Mouse (Mus musculus): ENCODE results near the gene 4930432M17Rik. TPM values are rescaled to one million over a fixed set of nuclear protein-coding genes. Genes with fewer than 3 reads are reported as not detected.

4930432M17Rik gene
- not detected in 2 replicates for polyA plus RNA-seq (2014; fragmentation: Nextera tagmentation; extraction: Ambion mirVana)

DNA sequence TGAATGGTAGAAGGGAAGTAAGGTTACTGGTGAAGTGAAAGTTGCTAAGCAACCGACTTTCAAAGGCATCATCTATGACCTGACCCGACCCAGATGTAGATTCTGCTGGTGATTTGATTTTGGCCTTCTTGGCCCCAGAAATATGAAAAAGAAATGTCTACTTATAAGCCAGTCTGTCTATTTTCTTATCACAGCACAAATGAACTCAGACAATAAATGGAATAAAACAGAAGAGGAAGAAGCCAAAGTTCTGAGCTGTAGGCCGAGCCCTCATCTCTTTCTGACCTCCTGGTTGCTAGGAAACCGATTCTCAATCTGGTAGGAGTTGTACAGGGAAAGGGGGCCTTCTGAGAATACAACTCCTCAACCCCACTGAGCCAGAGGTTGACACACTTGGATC, at the start of gene 4930432M17Rik:
Gene 4930432M17Rik, plus strand, starts transcription at position 301 of the 400 bp plus-strand sequence.
- no peaks in the 10 kb centered on the region for H3K9me3 ChIP-seq (ENCODE audit: control insufficient read depth, low read length)
- H3K9ac ChIP-seq (ENCODE audit: low read length), result no peak within 1 kb of the TSS
- WGBS, result 80% methylated on average over 4 of the region's 4 CpGs
- no peak within 1 kb of the TSS for H3K4me2 ChIP-seq (ENCODE audit: low read depth)
- ATAC-seq (ENCODE audit: insufficient read depth, low FRiP score, low TSS enrichment) (no peak), DNase-seq (ENCODE audit: low spot score) (no peak)
- no peak within 1 kb of the TSS for H3K4me3 ChIP-seq (ENCODE audit: low read depth, low read length)
- no peaks in the 10 kb centered on the region for H3K36me3 ChIP-seq (ENCODE audit: control insufficient read depth, insufficient read depth, low read length)
- no peaks in the 10 kb centered on the region for H3K4me1 ChIP-seq (ENCODE audit: control insufficient read depth, insufficient read depth, low read length)
- H3K27ac ChIP-seq (ENCODE audit: low read depth, low read length), result no peak within 1 kb of the TSS
- no peaks in the 10 kb centered on the region for H3K27me3 ChIP-seq (ENCODE audit: control insufficient read depth, insufficient read depth, low read length)

- Histone ChIP-seq H3K4me3 (ENCODE audit: low read depth, low read length) (no peak overlapping the region), H3K27me3 (ENCODE audit: control insufficient read depth, insufficient read depth, low read length) (no peaks in the 10 kb centered on the region), H3K4me1 (ENCODE audit: control insufficient read depth, insufficient read depth, low read length) (no peaks in the 10 kb centered on the region), H3K36me3 (ENCODE audit: control insufficient read depth, insufficient read depth, low read length) (no peaks in the 10 kb centered on the region), H3K9me3 (ENCODE audit: control insufficient read depth, low read length) (no peaks in the 10 kb centered on the region), H3K27ac (ENCODE audit: low read depth, low read length) (no peak overlapping the region), H3K4me2 (ENCODE audit: low read depth) (no peak overlapping the region), H3K9ac (ENCODE audit: low read length) (no peak overlapping the region)
- ATAC-seq (ENCODE audit: insufficient read depth, low FRiP score, low TSS enrichment) (no peak), DNase-seq (ENCODE audit: low spot score) (no peak)
- WGBS, result 73% methylated on average over 2 of the region's 2 CpGs
Measured at GRCm38 (mm10) chr3:121625662-121626061, 44.9 kb upstream of the 4930432M17Rik start.

- ATAC-seq (ENCODE audit: insufficient read depth, low FRiP score, low TSS enrichment), result no peak
- WGBS, result 94% methylated on average over 3 of the region's 3 CpGs
- no peaks in the 10 kb centered on the region for H3K27me3 ChIP-seq (ENCODE audit: control insufficient read depth, insufficient read depth, low read length)
Measured at GRCm38 (mm10) chr3:121626273-121626672, 44.3 kb upstream of the 4930432M17Rik start.

DNA sequence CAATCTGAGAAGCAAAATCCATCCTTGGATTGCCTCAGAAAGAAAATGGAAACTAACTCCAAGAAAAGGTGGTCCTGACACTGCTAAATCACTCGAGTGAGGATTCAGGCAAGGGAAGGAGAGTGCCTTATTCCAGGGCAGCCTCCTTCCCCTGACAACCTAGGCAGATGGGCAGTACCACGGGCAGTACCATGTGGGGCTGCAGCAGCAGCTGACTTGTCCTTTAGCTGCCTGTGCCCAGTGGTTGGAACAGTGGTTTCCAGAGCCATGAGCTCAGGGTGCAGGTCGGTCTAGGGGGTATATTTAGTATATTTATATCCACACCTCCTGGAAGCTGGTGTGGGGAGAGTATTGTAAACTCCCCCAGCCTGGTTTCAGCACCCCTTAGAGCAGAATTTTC, 42.3 kb upstream of the 4930432M17Rik start:
- no peak for DNase-seq (ENCODE audit: low spot score)
- Histone ChIP-seq H3K36me3 (ENCODE audit: control insufficient read depth, insufficient read depth, low read length) (no peaks in the 10 kb centered on the region), H3K4me2 (ENCODE audit: low read depth) (no peak overlapping the region), H3K9me3 (ENCODE audit: control insufficient read depth, low read length) (no peaks in the 10 kb centered on the region), H3K27me3 (ENCODE audit: control insufficient read depth, insufficient read depth, low read length) (no peaks in the 10 kb centered on the region), H3K4me3 (ENCODE audit: low read depth, low read length) (no peak overlapping the region), H3K27ac (ENCODE audit: low read depth, low read length) (no peak overlapping the region), H3K9ac (ENCODE audit: low read length) (no peak overlapping the region), H3K4me1 (ENCODE audit: control insufficient read depth, insufficient read depth, low read length) (no peaks in the 10 kb centered on the region)
- ATAC-seq (ENCODE audit: insufficient read depth, low FRiP score, low TSS enrichment), result no peak
- 58% methylated on average over 3 of the region's 3 CpGs for WGBS

More at GRCm38 (mm10) chr3:121626273-121626672, 44.3 kb upstream of the 4930432M17Rik start:
- Histone ChIP-seq H3K27ac (ENCODE audit: low read depth, low read length) (no peak overlapping the region), H3K4me2 (ENCODE audit: low read depth) (no peak overlapping the region), H3K9me3 (ENCODE audit: control insufficient read depth, low read length) (no peaks in the 10 kb centered on the region), H3K9ac (ENCODE audit: low read length) (no peak overlapping the region), H3K4me3 (ENCODE audit: low read depth, low read length) (no peak overlapping the region), H3K4me1 (ENCODE audit: control insufficient read depth, insufficient read depth, low read length) (no peaks in the 10 kb centered on the region), H3K36me3 (ENCODE audit: control insufficient read depth, insufficient read depth, low read length) (no peaks in the 10 kb centered on the region)
- DNase-seq (ENCODE audit: low spot score), result no peak

- no peak for ATAC-seq (ENCODE audit: insufficient read depth, low FRiP score, low TSS enrichment)
- 84% methylated on average over 7 of the region's 7 CpGs for WGBS
Measured at GRCm38 (mm10) chr3:121630626-121631025, 39.9 kb upstream of the 4930432M17Rik start.

DNA sequence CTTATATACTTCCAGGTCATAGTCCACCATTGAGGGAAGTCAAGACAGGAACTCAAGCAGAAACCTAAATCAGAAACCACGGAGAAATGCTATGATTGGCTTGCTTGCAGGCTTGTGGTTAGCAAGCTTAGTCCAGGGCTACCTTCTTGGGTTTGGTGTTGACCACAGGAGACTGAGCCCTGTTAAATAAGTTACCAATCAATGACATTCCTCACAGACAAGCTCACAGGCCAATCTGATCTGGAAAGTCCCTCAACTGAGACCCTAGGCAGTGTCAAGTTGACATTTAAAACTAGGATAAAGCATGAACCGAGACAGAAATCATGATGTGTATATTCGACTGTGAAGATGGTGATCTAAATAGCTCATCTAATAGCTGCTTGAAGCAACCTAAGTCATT, 35.6 kb upstream of the 4930432M17Rik start:
- WGBS, result 88% methylated on average over 3 of the region's 3 CpGs
- no peak overlapping the region for H3K4me3 ChIP-seq (ENCODE audit: low read depth, low read length)
- H3K4me2 ChIP-seq (ENCODE audit: low read depth), result no peak overlapping the region
- no peak overlapping the region for H3K9ac ChIP-seq (ENCODE audit: low read length)
- no peaks in the 10 kb centered on the region for H3K27me3 ChIP-seq (ENCODE audit: control insufficient read depth, insufficient read depth, low read length)
- no peaks in the 10 kb centered on the region for H3K4me1 ChIP-seq (ENCODE audit: control insufficient read depth, insufficient read depth, low read length)
- H3K9me3 ChIP-seq (ENCODE audit: control insufficient read depth, low read length), result no peaks in the 10 kb centered on the region
- no peaks in the 10 kb centered on the region for H3K36me3 ChIP-seq (ENCODE audit: control insufficient read depth, insufficient read depth, low read length)
- no peak for ATAC-seq (ENCODE audit: insufficient read depth, low FRiP score, low TSS enrichment)
- H3K27ac ChIP-seq (ENCODE audit: low read depth, low read length), result no peak overlapping the region
- no peak for DNase-seq (ENCODE audit: low spot score)

More at GRCm38 (mm10) chr3:121630626-121631025, 39.9 kb upstream of the 4930432M17Rik start:
- H3K36me3 ChIP-seq (ENCODE audit: control insufficient read depth, insufficient read depth, low read length), result no peaks in the 10 kb centered on the region
- no peak overlapping the region for H3K27ac ChIP-seq (ENCODE audit: low read depth, low read length)
- no peak overlapping the region for H3K4me2 ChIP-seq (ENCODE audit: low read depth)
- no peaks in the 10 kb centered on the region for H3K9me3 ChIP-seq (ENCODE audit: control insufficient read depth, low read length)
- no peak overlapping the region for H3K9ac ChIP-seq (ENCODE audit: low read length)
- DNase-seq (ENCODE audit: low spot score), result no peak
- no peaks in the 10 kb centered on the region for H3K27me3 ChIP-seq (ENCODE audit: control insufficient read depth, insufficient read depth, low read length)
- H3K4me3 ChIP-seq (ENCODE audit: low read depth, low read length), result no peak overlapping the region
- H3K4me1 ChIP-seq (ENCODE audit: control insufficient read depth, insufficient read depth, low read length), result no peaks in the 10 kb centered on the region

DNA sequence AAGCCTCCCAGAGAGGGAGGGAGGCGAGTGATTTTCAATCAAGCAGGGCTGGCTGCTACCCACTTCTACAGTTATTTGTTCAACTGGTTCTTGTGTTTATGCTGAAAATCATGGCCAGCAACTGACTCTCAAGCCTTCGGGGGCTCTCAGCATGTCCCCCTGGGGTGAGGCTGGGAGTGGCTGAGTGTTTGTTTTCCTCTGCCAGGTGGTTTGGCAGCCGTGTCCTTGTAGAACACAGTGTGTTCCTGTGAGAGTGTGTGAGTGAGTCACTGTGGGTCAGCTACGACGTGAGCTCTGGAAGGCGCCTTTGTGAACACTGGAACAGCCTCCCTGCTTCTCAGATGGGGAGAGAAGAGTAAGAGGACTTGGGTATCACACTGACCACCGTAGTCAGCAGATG, 35.1 kb upstream of the 4930432M17Rik start:
- no peak overlapping the region for H3K4me3 ChIP-seq (ENCODE audit: low read depth, low read length)
- H3K27me3 ChIP-seq (ENCODE audit: control insufficient read depth, insufficient read depth, low read length), result no peaks in the 10 kb centered on the region
- no peak overlapping the region for H3K9ac ChIP-seq (ENCODE audit: low read length)
- ATAC-seq (ENCODE audit: insufficient read depth, low FRiP score, low TSS enrichment), result no peak
- no peak overlapping the region for H3K4me2 ChIP-seq (ENCODE audit: low read depth)
- no peaks in the 10 kb centered on the region for H3K4me1 ChIP-seq (ENCODE audit: control insufficient read depth, insufficient read depth, low read length)
- WGBS, result 57% methylated on average over 7 of the region's 7 CpGs
- DNase-seq (ENCODE audit: low spot score), result no peak
- H3K27ac ChIP-seq (ENCODE audit: low read depth, low read length), result no peak overlapping the region
- H3K9me3 ChIP-seq (ENCODE audit: control insufficient read depth, low read length), result no peaks in the 10 kb centered on the region
- no peaks in the 10 kb centered on the region for H3K36me3 ChIP-seq (ENCODE audit: control insufficient read depth, insufficient read depth, low read length)

- no peaks in the 10 kb centered on the region for H3K4me1 ChIP-seq (ENCODE audit: control insufficient read depth, insufficient read depth, low read length)
- H3K27ac ChIP-seq (ENCODE audit: low read depth, low read length), result no peak overlapping the region
- 83% methylated on average over 6 of the region's 6 CpGs for WGBS
- DNase-seq (ENCODE audit: low spot score), result no peak
- H3K27me3 ChIP-seq (ENCODE audit: control insufficient read depth, insufficient read depth, low read length), result no peaks in the 10 kb centered on the region
- no peak overlapping the region for H3K9ac ChIP-seq (ENCODE audit: low read length)
- no peaks in the 10 kb centered on the region for H3K36me3 ChIP-seq (ENCODE audit: control insufficient read depth, insufficient read depth, low read length)
- H3K9me3 ChIP-seq (ENCODE audit: control insufficient read depth, low read length), result no peaks in the 10 kb centered on the region
- no peak overlapping the region for H3K4me3 ChIP-seq (ENCODE audit: low read depth, low read length)
- no peak for ATAC-seq (ENCODE audit: insufficient read depth, low FRiP score, low TSS enrichment)
- H3K4me2 ChIP-seq (ENCODE audit: low read depth), result no peak overlapping the region
Measured at GRCm38 (mm10) chr3:121636315-121636714, 34.2 kb upstream of the 4930432M17Rik start.

DNA sequence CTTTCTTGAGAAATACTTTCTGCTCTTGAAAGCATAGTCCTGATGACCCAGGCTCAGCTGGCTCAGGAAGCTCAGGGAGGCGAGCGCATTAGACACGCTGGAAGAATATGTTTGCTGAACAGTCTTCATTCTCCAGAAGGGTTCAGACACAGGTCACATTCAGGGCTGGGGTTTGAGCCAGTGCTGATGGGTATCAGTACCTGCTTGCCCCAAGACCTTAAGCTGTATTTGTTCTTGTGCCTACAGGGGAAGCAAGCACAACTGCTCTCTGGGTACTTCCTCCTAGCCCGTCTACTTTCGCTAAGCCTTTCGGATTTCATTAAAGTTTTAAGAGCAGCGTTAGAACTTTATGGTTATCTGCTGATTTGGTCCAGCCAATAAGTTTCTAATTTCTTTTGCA, 33.8 kb upstream of the 4930432M17Rik start:
- no peak for DNase-seq (ENCODE audit: low spot score)
- Histone ChIP-seq H3K9ac (ENCODE audit: low read length) (no peak overlapping the region), H3K4me2 (ENCODE audit: low read depth) (no peak overlapping the region), H3K9me3 (ENCODE audit: control insufficient read depth, low read length) (no peaks in the 10 kb centered on the region), H3K4me1 (ENCODE audit: control insufficient read depth, insufficient read depth, low read length) (no peaks in the 10 kb centered on the region), H3K36me3 (ENCODE audit: control insufficient read depth, insufficient read depth, low read length) (no peaks in the 10 kb centered on the region), H3K27me3 (ENCODE audit: control insufficient read depth, insufficient read depth, low read length) (no peaks in the 10 kb centered on the region), H3K4me3 (ENCODE audit: low read depth, low read length) (no peak overlapping the region), H3K27ac (ENCODE audit: low read depth, low read length) (no peak overlapping the region)
- ATAC-seq (ENCODE audit: insufficient read depth, low FRiP score, low TSS enrichment), result no peak
- 77% methylated on average over 7 of the region's 7 CpGs for WGBS
